Mouse (Mus musculus) heart, embryonic 16.5 days (tissue): ENCODE measurements around the gene Madcam1. TPM values are rescaled to one million over a fixed set of nuclear protein-coding genes. Genes with fewer than 3 reads are reported as not detected.
"Not testable (repeated sequence)": the region's sequence is repeated elsewhere in the genome, so short reads cannot be mapped to it uniquely, and the experiment has no call there.

Experiments
- ATAC-seq: fragments of 200-750 bp; cut with Nextera tagmentation; replicated peaks from 2 replicates; pipeline ENCODE4 v1.8.0; 2017; ENCODE audit warnings: moderate number of reproducible peaks; ENCODE audit not compliant: insufficient read depth, low FRiP score; ENCODE audit errors: extremely low read depth
- H3K27ac ChIP-seq: fragments of 300-500 bp; sonication (generic); 2 replicates; pipeline ENCODE4 v1.5.1; 2014; ENCODE audit warnings: mild to moderate bottlenecking, low read length, control low read depth, moderate library complexity
- H3K27me3 ChIP-seq: fragments of 300-500 bp; sonication (generic); 2 replicates; pipeline ENCODE4 v1.6.1; 2014; ENCODE audit warnings: low read length, mixed read lengths; ENCODE audit not compliant: control insufficient read depth, insufficient read depth
- H3K36me3 ChIP-seq: fragments of 300-500 bp; sonication (generic); 2 replicates; pipeline ENCODE4 v1.6.1; 2014; ENCODE audit not compliant: control insufficient read depth, insufficient read depth
- H3K4me1 ChIP-seq: fragments of 300-500 bp; sonication (generic); 2 replicates; pipeline ENCODE4 v1.6.1; 2014; ENCODE audit warnings: low read length, mixed read lengths; ENCODE audit not compliant: control insufficient read depth, insufficient read depth
- H3K4me2 ChIP-seq: fragments of 300-500 bp; sonication (generic); 2 replicates; pipeline ENCODE4 v1.6.1; 2014; ENCODE audit warnings: low read depth, mild to moderate bottlenecking, control low read depth, low read length
- H3K4me3 ChIP-seq: fragments of 300-500 bp; sonication (generic); 2 replicates; pipeline ENCODE4 v1.5.1; 2014; ENCODE audit warnings: mild to moderate bottlenecking, control low read depth, low read length
- H3K9ac ChIP-seq: fragments of 300-500 bp; sonication (generic); 2 replicates; pipeline ENCODE4 v1.6.1; 2014; ENCODE audit warnings: low read length, control low read depth
- H3K9me3 ChIP-seq: fragments of 300-500 bp; sonication (generic); replicated peaks from 2 replicates; pipeline ENCODE4 v1.6.1; 2016; ENCODE audit warnings: low read length; ENCODE audit not compliant: control insufficient read depth
- WGBS: fragments of 180-500 bp; shearing (Covaris S2); extraction: QIAGEN DNeasy Blood & Tissue Kit; methylation state at CpG from one replicate; pipeline ENCODE4 v1.1.7; 2014; 5-methylcytosine and 5-hydroxymethylcytosine counted together
- polyA plus RNA-seq: library from polyadenylated mRNA; unstranded; fragments of >200 nt; fragmentation: Nextera tagmentation; extraction: Ambion mirVana; gene quantifications from 2 replicates; pipeline ENCODE4 v1.2.1, GENCODE M21; 2015

Madcam1 gene
- polyA plus RNA-seq, 1 experiment from 2014 or later, result 1.8 TPM

GRCm38 (mm10) chr10:79702970-79703369 lies 38.6 kb downstream of the Madcam1 start:
- not testable (repeated sequence) for H3K36me3 ChIP-seq, H3K4me2 ChIP-seq, H3K27me3 ChIP-seq, ATAC-seq, H3K27ac ChIP-seq, H3K9me3 ChIP-seq, H3K9ac ChIP-seq, H3K4me3 ChIP-seq
- H3K4me1 ChIP-seq, result peaks cover 42% of the 10 kb centered on the region
- 80% methylated on average over 3 of the region's 4 CpGs for WGBS

GRCm38 (mm10) chr10:79703541-79703940 lies 39.2 kb downstream of the Madcam1 start:
- no peak overlapping the region; the same call in 1 of the 2 replicates for H3K4me3 ChIP-seq
- peak overlapping the region; percentile 58 for H3K27ac ChIP-seq
- 76% methylated on average over 10 of the region's 10 CpGs for WGBS
- peaks cover 47% of the 10 kb centered on the region for H3K4me1 ChIP-seq
- no peaks in the 10 kb centered on the region for H3K9me3 ChIP-seq
- H3K27me3 ChIP-seq, result no peaks in the 10 kb centered on the region
- H3K4me2 ChIP-seq, result peak overlapping the region; percentile 66
- H3K36me3 ChIP-seq, result peaks cover 3% of the 10 kb centered on the region; the same call in 1 of the 2 replicates
- H3K9ac ChIP-seq, result peak overlapping the region; percentile 69
- ATAC-seq, result no peak

- peak; percentile 94 for ATAC-seq
- Histone ChIP-seq H3K27ac (peak within 1 kb of the TSS; percentile 91), H3K27me3 (no peaks in the 10 kb centered on the region), H3K4me3 (peak within 1 kb of the TSS; percentile 92), H3K4me2 (peak within 1 kb of the TSS; percentile 97), H3K9ac (peak within 1 kb of the TSS; percentile 98), H3K4me1 (peaks cover 55% of the 10 kb centered on the region), H3K36me3 (peaks cover 3% of the 10 kb centered on the region), H3K9me3 (no peaks in the 10 kb centered on the region)
- under 1% methylated on average over 63 of the region's 65 CpGs for WGBS
These were observed 40.0 kb downstream of the Madcam1 start, which contains the start of gene Bsg for GRCm38 (mm10) chr10:79704065-79704969. Gene Bsg, plus strand, starts transcription at chr10:79704491.

GRCm38 (mm10) chr10:79704970-79705360 lies 40.6 kb downstream of the Madcam1 start:
- peak overlapping the region; percentile 92 for H3K4me3 ChIP-seq
- H3K27ac ChIP-seq, result peak overlapping the region; percentile 91
- H3K36me3 ChIP-seq, result peaks cover 8% of the 10 kb centered on the region
- H3K9me3 ChIP-seq, result no peaks in the 10 kb centered on the region
- peak overlapping the region; percentile 98 for H3K9ac ChIP-seq
- H3K27me3 ChIP-seq, result no peaks in the 10 kb centered on the region
- 3% methylated on average over 10 of the region's 10 CpGs for WGBS
- H3K4me2 ChIP-seq, result peak overlapping the region; percentile 97
- H3K4me1 ChIP-seq, result peaks cover 62% of the 10 kb centered on the region
- ATAC-seq, result no peak

GRCm38 (mm10) chr10:79705951-79706350 lies 41.6 kb downstream of the Madcam1 start:
- Histone ChIP-seq H3K27ac (peak overlapping the region; percentile 57), H3K4me2 (peak overlapping the region; percentile 97), H3K4me3 (peak overlapping the region; percentile 92), H3K9me3 (no peaks in the 10 kb centered on the region), H3K9ac (peak overlapping the region; percentile 98), H3K36me3 (peaks cover 18% of the 10 kb centered on the region), H3K27me3 (no peaks in the 10 kb centered on the region), H3K4me1 (peaks cover 60% of the 10 kb centered on the region)
- WGBS, result 54% methylated on average over 5 of the region's 5 CpGs
- ATAC-seq, result no peak

- no peak for ATAC-seq
- Histone ChIP-seq H3K27me3 (no peaks in the 10 kb centered on the region), H3K36me3 (peaks cover 24% of the 10 kb centered on the region), H3K4me1 (peaks cover 55% of the 10 kb centered on the region), H3K27ac (peak overlapping the region; percentile 57), H3K9ac (peak overlapping the region; percentile 98), H3K4me2 (peak overlapping the region; percentile 97), H3K9me3 (no peaks in the 10 kb centered on the region), H3K4me3 (peak overlapping the region; percentile 92)
- 46% methylated on average over 5 of the region's 5 CpGs for WGBS
These were observed 42.2 kb downstream of the Madcam1 start for GRCm38 (mm10) chr10:79706406-79707094.

GRCm38 (mm10) chr10:79707162-79707561 lies 42.8 kb downstream of the Madcam1 start:
- Histone ChIP-seq H3K9ac (peak overlapping the region; percentile 98; the same call in 1 of the 2 replicates), H3K27me3 (no peaks in the 10 kb centered on the region), H3K27ac (no peak overlapping the region; the same call in 1 of the 2 replicates), H3K4me3 (no peak overlapping the region; the same call in 1 of the 2 replicates), H3K4me1 (peaks cover 50% of the 10 kb centered on the region), H3K36me3 (peaks cover 28% of the 10 kb centered on the region), H3K4me2 (peak overlapping the region; percentile 97), H3K9me3 (no peaks in the 10 kb centered on the region)
- no peak for ATAC-seq
- WGBS, result 63% methylated on average over 1 of the region's 1 CpGs

- Histone ChIP-seq H3K9ac (no peak overlapping the region), H3K27ac (no peak overlapping the region), H3K4me2 (peak overlapping the region; percentile 97; the same call in 1 of the 2 replicates), H3K36me3 (peaks cover 28% of the 10 kb centered on the region), H3K4me1 (peaks cover 52% of the 10 kb centered on the region), H3K4me3 (no peak overlapping the region), H3K27me3 (no peaks in the 10 kb centered on the region), H3K9me3 (no peaks in the 10 kb centered on the region)
- ATAC-seq, result no peak
- WGBS, result 46% methylated on average over 4 of the region's 4 CpGs
These were observed 43.4 kb downstream of the Madcam1 start for GRCm38 (mm10) chr10:79707759-79708158.
